Comparison of ENCODE assay signal across 8 mouse cellular contexts in the genomic region with DNA sequence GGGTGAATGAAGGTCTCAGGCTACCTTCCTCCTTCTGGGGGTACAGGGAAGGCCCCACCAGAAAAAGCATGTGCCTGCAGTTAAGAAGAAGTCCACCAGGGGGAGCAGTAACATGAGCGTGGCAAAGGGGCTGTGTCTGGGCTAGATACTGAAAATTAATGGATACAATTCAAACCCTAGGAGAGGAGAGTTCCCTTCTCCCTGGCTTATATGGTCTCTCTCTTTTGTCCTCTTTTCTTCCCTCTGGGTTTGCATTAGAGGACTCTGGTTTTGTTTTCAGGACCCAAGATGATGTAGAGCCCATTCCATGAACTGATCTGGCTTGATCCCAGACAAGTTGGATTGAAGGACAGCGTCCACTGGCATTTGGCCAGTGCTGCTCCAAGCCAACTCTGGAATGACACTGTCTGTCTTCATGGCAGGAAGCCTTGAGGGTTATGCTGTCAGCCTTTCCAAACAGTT.
DNase-seq lines count a peak whose midpoint lies in the region; ATAC-seq lines count a peak whose summit lies in the region.

No protein-coding gene starts in this region.

- ATAC-seq in activated CD4-positive, CD25-positive, alpha-beta regulatory T cell, adult 4 months: peak; percentile 59
- ATAC-seq in common myeloid progenitor, adult 5-6 weeks (replicated peaks; ENCODE audit: low read depth, poor library complexity, severe bottlenecking): peak; percentile 90
- ATAC-seq in granulocyte monocyte progenitor cell, adult 5-6 weeks (replicated peaks; ENCODE audit: poor library complexity, severe bottlenecking): peak; percentile 86

- peak; percentile 74 for DNase-seq in CD4-positive, CD25-positive, alpha-beta regulatory T cell, adult 2 months (ENCODE audit: low read depth, low spot score)
- DNase-seq in layer of hippocampus, adult 11-12 months (ENCODE audit: low spot score): peak; percentile 72
- DNase-seq in lung, postnatal 25 days (ENCODE audit: low spot score): peak; percentile 54
- DNase-seq in right cerebral cortex, postnatal 10 days (ENCODE audit: low spot score in 2 of 2): peak; percentile 40 to 73
- peak; percentile 32 to 77 for DNase-seq in urinary bladder, postnatal 4 days (ENCODE audit: low spot score in 2 of 2)

Comparison
In these comparisons a context has a peak if more than half of its experiments do, and no peak if none do; other contexts are left out.
1. Peak in every context shown above with its lines: DNase-seq and ATAC-seq.